Mouse (Mus musculus): ENCODE measurements around the gene Opa3.

Gene Opa3

GRCm38 (mm10) chr7:19246855-19247254 is 18.7 kb downstream of the Opa3 start:
- DNase-seq (ENCODE audit: low spot score): no peak

GRCm38 (mm10) chr7:19247511-19247910 is 19.4 kb downstream of the Opa3 start:
- no peak for DNase-seq (ENCODE audit: low spot score)

GRCm38 (mm10) chr7:19252078-19252477 is 23.9 kb downstream of the Opa3 start:
- no peak for DNase-seq (ENCODE audit: low spot score)

DNA sequence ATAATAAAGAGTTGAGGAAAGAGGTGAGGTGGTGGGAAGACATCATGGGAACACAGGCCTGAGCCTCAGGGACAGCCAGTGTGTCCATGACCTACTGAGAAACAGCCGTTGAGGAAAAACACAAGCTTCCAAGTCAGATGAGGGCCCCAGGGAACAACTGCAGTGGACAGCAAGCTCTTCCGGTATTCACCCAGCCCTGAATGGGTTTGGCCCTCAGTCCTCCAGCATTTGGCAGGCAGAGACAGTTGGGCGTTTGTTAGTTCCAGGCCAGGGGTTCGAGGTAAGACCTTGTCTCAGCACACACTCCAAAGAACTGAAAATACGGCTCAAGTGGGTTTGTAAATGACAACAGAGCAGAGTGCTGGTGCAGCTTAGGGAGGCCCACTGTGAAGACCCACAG is 25.3 kb downstream of the Opa3 start:
- DNase-seq (ENCODE audit: low spot score): no peak

DNA sequence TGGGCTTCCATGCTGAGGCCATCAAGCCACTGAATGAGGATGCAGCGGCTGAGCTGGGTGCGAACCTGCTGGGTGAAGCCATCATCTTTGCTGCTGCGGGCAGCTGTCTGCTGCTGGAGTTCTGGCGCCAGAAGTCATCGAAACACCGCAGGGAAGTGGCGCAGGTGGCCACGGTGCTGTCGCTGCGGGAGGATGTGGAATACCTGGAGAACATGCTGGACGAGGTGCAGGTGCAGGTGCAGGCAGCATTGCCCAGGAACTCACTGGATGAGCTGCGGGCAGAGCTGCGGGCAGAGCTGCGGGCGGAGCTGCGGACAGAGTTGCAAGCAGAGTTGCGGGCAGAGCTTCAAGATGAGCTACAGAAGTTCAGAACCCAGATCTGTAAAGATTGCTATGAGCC is 27.3 kb downstream of the Opa3 start:
- DNase-seq (ENCODE audit: low spot score): no peak

- DNase-seq (ENCODE audit: low spot score): no peak
Observed at GRCm38 (mm10) chr7:19256567-19256966, 28.4 kb downstream of the Opa3 start.

GRCm38 (mm10) chr7:19257390-19258022 is 29.4 kb downstream of the Opa3 start:
- peak; percentile 73 for DNase-seq (ENCODE audit: low spot score)

DNA sequence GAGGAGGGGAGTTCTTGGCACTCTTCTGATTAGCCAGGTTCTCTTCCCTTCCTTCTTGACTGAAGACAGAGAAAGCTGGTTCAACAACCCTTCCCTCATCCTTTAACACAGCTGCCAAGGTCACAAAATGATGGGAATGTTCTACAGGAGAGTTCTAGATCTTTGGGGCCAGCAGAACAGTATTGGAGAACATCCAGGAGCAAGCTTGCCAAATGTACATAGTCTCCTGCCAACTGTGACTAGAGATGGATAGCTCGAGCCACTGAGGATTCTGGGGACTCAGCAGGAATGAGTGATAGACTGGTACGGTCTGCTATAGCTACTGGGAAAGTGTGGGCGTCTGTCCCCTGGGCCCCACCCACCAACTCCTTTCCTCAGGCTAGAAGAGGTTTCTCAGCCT is 30.2 kb downstream of the Opa3 start:
- no peak for DNase-seq (ENCODE audit: low spot score)

- DNase-seq (ENCODE audit: low spot score): no peak
Observed at GRCm38 (mm10) chr7:19265147-19265546, 37.0 kb downstream of the Opa3 start.

DNA sequence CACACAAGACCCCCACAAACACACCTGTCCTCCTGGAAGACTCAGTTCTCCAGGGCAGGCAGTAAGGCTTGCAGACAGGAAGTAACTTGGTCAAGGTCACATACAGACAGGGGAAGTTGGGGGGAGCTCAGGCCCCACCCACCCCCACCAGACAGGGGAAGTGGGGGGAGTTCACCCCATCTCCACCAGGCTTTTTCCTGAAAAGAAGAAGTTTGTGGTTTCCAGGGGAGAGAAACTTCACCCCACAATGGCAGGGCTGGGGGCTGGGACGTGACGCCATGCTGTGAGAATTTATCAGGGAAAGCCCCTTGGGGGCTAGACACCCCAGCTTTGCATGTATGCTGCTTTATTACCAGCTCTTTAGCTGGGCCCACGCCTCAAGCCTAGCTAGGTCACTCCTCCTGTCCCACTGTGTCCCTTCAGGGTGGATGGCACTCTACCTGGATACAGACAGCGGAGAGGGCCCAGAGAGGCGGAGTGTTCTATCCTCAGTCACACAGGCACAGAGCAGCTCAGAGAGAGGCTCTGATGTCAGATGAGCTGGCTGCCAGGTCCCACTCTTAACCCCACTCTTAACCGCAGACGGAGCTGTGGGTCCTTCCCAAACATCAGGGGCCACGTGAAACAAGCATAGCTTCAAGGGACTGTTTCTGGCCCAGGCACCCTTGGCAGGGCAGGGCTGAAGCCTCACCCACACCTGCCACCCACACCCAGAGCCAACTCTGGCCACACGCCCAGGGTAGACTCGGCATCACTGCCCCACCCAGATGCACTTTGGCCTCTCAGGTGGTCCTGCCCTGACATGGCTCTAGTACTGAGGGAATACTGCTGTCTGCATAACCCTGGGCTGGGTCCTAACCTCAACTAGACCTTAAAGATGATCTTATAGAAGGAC is 38.0 kb downstream of the Opa3 start:
- no peak for DNase-seq (ENCODE audit: low spot score)

- no peak for DNase-seq (ENCODE audit: low spot score)
Observed at GRCm38 (mm10) chr7:19267051-19267450, 38.9 kb downstream of the Opa3 start.

DNA sequence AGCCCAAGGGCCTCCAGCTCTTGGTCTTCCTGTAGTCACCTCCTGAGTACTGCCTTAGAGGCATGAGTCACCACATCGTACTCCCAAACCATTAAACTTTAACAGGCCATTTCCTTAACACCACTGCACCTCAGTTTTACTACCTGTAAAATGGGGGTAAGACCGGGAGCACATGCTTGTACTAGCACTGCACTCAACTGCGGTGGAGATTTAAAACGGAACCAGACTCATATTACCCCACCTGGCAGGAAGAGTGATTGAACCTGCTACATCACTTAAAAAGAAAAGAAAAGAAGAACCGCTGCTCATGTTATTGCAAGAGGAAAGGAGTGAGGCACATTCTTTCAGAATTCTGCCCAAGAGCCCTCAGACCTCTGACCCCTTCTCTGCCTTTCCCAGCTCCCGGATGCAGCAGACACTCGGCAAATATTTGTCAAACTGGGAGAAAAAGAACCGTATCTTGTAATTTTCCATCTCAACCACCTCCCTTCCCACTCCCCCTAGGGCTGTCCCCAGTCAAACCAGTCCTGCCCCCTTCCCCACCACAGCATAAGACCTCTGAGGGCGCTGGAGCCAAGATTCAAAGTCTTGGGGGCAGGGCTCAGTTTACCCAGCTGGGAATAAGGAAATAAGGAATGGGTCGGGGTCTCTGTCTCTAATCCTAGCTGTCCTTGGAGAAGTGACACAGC is 41.0 kb downstream of the Opa3 start:
- no peak for DNase-seq (ENCODE audit: low spot score)

DNA sequence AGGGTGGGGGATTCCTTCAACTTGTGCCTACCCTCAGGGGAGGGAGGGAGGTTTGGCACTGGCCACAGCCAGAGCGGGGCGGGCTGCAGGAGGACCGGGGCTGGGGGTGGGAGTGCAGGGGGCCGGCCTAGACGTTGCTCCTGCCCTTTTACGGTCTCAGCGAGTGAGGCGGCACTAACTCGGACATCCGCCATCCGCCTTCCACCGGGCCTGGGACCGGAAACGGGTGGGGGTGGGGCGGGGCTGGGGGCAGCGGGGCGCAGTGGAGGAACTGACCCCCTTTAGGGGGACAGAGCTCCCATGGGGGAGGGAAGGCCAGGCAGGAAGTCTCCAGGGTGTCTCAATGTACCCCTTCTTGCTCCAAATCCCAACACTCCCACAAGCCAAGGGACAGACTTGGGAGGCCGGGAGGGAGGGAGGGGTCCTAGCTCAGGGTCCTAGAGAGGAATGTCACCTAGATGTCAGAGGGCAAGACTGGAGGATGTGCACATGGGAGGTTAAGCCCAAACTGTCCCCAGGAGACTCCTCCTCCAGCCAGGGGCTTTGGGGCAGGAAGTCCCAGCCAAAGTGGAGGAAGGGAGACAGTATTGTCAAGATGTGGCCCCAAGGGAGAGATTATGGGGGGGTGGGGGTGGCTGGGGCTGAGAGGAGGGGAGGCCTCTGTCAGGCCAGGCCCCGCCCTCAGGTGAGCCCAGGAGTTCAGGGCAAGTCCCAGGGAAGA is 41.7 kb downstream of the Opa3 start:
- DNase-seq (ENCODE audit: low spot score): peak; percentile 46

GRCm38 (mm10) chr7:19270509-19271237 is 42.5 kb downstream of the Opa3 start:
- peak; percentile 29 for DNase-seq (ENCODE audit: low spot score)

GRCm38 (mm10) chr7:19271238-19272172 is 43.4 kb downstream of the Opa3 start, which contains the start of gene Vasp:
Gene Vasp (minus strand): TSS chr7:19271817.
- DNase-seq (ENCODE audit: low spot score): peak; percentile 83

- DNase-seq (ENCODE audit: low spot score): peak; percentile 66
Observed at GRCm38 (mm10) chr7:19272173-19272764, 44.1 kb downstream of the Opa3 start.

DNA sequence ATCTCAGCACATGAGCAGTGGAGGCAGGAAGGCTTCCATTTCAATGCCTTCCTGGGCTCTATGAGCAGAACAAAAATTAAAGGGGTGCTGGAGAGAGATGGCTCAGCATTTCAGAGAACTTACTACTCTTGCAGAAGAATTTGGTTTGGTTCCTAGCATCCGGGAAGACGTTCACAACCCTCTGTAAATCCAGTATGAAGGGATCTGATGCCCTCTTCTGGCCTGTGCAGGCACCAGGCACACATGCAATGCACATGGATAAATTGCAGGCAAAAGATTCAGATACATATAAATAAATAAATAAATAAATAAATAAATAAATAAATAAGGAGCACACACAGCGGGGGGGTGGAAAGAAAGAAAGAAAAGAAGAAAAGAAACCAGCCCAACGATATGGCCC is 48.1 kb downstream of the Opa3 start:
- no peak for DNase-seq (ENCODE audit: low spot score)

DNA sequence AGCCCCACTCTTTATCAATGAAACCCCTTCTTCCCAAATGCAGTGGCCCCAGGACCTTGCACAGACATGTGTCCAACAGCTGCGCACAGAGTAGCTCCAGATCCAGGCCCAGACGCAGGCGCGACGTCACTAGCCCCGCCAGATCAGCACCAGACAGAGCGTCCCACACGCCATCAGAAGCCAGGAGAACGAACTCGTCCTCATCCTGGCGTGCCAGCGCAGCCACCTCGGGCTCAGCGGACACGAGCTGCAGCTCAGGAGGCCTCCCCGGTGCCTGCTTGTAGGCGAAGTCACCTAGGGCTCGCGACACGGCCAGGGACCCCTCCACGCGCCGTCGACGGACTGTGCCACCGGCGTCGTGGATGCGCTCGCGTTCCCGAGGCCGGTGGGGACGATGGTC is 50.9 kb downstream of the Opa3 start:
- no peak for DNase-seq (ENCODE audit: low spot score)

DNA sequence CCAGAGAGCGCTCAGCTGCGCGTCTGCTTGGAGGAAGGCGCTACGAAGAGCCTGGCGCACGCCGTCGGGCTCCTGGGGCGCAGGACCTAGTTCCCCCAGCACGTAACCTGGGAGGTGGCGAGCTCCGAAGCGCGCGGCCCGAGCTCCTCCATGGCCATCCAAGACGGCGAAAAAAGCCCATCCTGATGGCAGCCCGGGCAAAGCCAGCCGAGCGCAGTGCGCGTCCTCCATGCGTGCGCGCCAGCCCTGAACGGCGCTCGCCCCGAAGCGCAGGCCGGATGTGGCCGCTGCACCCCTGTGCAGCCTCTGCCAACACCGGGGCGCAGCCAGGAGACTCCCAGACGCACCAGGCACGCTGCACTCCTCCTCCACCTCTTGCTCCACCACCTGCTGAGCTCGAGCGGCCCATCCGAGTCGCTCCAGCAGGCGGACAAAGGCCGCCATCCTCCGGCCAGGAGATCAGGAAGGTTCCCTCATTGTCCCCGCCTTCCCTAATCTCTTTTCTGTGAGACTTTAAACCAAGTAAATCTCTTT is 51.5 kb downstream of the Opa3 start, which contains the start of gene Ppm1n:
Gene Ppm1n (minus strand): TSS at position 484 of the 534 bp plus-strand sequence.
- DNase-seq (ENCODE audit: low spot score): no peak
